Mouse (Mus musculus): ENCODE data around the gene Naa38.

- no peak for TF ChIP-seq POLR2A (IDR thresholded peaks at IDR 0.05; ENCODE audit: borderline replicate concordance, extremely low read depth, insufficient read depth, insufficient read length, poor library complexity, severe bottlenecking)
- TF ChIP-seq CTCF (IDR thresholded peaks at IDR 0.05; ENCODE audit: borderline replicate concordance, extremely low read depth, insufficient read depth, insufficient read length): no peak
Measured at GRCm38 (mm10) chr11:69389531-69390399, 5.5 kb upstream of the Naa38 start.
